Mouse (Mus musculus) skeletal muscle tissue, postnatal 0 days (tissue): ENCODE results near the gene Hist1h1c. TPM values are rescaled to one million over a fixed set of nuclear protein-coding genes. Genes with fewer than 3 reads are reported as not detected.

Experiments
- microRNA-seq, 2 experiments: library from miRNA; unstranded; fragments of <30 nt; microRNA quantifications; one replicate each; pipeline ENCODE4; 2016
- polyA plus RNA-seq: library from polyadenylated mRNA; unstranded; fragments of >200 nt; fragmentation: Nextera tagmentation; extraction: Ambion mirVana; gene quantifications from 2 replicates; pipeline ENCODE4 v1.2.1, GENCODE M21; 2015

Hist1h1c gene
- polyA plus RNA-seq, 1 experiment from 2014 or later, result 191 TPM

Small RNA genes within 50 kb of the gene (microRNA-seq; reads per million reads assigned to microRNA genes)
- gene Gm44314 (0 reads per million in 2 experiments), gene Gm44484 (0 reads per million in 2 experiments)

Other genes starting within 250 kb of the Hist1h1c start
- gene Btn2a2, start 250.0 kb upstream of the Hist1h1c start, polyA plus RNA-seq, result 0.07 TPM in 1 of 2 replicates, not detected in the other
- 38.5 and 44.1 TPM in 2 replicates for gene Hist1h4h, start 207.8 kb upstream of the Hist1h1c start, polyA plus RNA-seq
- 1.8 and 3.4 TPM in 2 replicates for gene Hist1h2af, start 204.9 kb upstream of the Hist1h1c start, polyA plus RNA-seq
- gene Hist1h3g, start 203.4 kb upstream of the Hist1h1c start, polyA plus RNA-seq, result 1.00 and 1.2 TPM in 2 replicates
- 0.44 and 0.72 TPM in 2 replicates for gene Hist1h2bh, start 195.4 kb upstream of the Hist1h1c start, polyA plus RNA-seq
- 0.50 and 0.59 TPM in 2 replicates for gene Hist1h3f, start 194.8 kb upstream of the Hist1h1c start, polyA plus RNA-seq
- 0.80 TPM in 1 of 2 replicates, not detected in the other for gene Hist1h4f, start 187.2 kb upstream of the Hist1h1c start, polyA plus RNA-seq
- 0.58 and 0.85 TPM in 2 replicates for gene Hist1h1d, start 185.5 kb upstream of the Hist1h1c start, polyA plus RNA-seq
- gene Hist1h3e, start 176.4 kb upstream of the Hist1h1c start, polyA plus RNA-seq, result 2.3 and 2.8 TPM in 2 replicates
- gene Hist1h2ae, start 167.6 kb upstream of the Hist1h1c start, polyA plus RNA-seq, result 20.1 and 21.8 TPM in 2 replicates
- 3.8 and 4.3 TPM in 2 replicates for gene Hist1h2bg, start 167.4 kb upstream of the Hist1h1c start, polyA plus RNA-seq
- 1.8 and 2.3 TPM in 2 replicates for gene Hist1h2bf, start 164.6 kb upstream of the Hist1h1c start, polyA plus RNA-seq
- 0.91 TPM in 2 replicates for gene Hist1h2ad, start 164.4 kb upstream of the Hist1h1c start, polyA plus RNA-seq
- 4.4 and 4.9 TPM in 2 replicates for gene Hist1h3d, start 163.0 kb upstream of the Hist1h1c start, polyA plus RNA-seq
- 25.5 and 29.4 TPM in 2 replicates for gene Hist1h4d, start 157.2 kb upstream of the Hist1h1c start, polyA plus RNA-seq
- gene Hist1h2be, start 117.7 kb upstream of the Hist1h1c start, polyA plus RNA-seq, result 4.5 and 5.7 TPM in 2 replicates
- 12.7 and 15.0 TPM in 2 replicates for gene Hist1h1e, start 116.2 kb upstream of the Hist1h1c start, polyA plus RNA-seq
- 0.88 and 1.4 TPM in 2 replicates for gene Hist1h2ac, start 54.9 kb upstream of the Hist1h1c start, polyA plus RNA-seq
- 186 and 234 TPM in 2 replicates for gene Hist1h2bc, start 54.6 kb upstream of the Hist1h1c start, polyA plus RNA-seq
- not detected in 2 replicates for gene Hist1h1t, start 43.0 kb upstream of the Hist1h1c start, polyA plus RNA-seq
- 1.3 and 2.7 TPM in 2 replicates for gene Hist1h4c, start 40.4 kb upstream of the Hist1h1c start, polyA plus RNA-seq
- gene Hfe, start 28.0 kb upstream of the Hist1h1c start, polyA plus RNA-seq, result 9.6 and 16.8 TPM in 2 replicates
- 0.67 and 1.1 TPM in 2 replicates for gene Hist1h3c, start 6.8 kb downstream of the Hist1h1c start, polyA plus RNA-seq
- gene Hist1h2bb, start 7.9 kb downstream of the Hist1h1c start, polyA plus RNA-seq, result 0.82 and 1.4 TPM in 2 replicates
- gene Hist1h2ab, start 12.3 kb downstream of the Hist1h1c start, polyA plus RNA-seq, result 10.2 and 10.4 TPM in 2 replicates
- 2.4 and 4.3 TPM in 2 replicates for gene Hist1h3b, start 13.5 kb downstream of the Hist1h1c start, polyA plus RNA-seq
- gene Hist1h4b, start 18.2 kb downstream of the Hist1h1c start, polyA plus RNA-seq, result 0.83 TPM in 1 of 2 replicates, not detected in the other
- 0.61 and 1.1 TPM in 2 replicates for gene Hist1h4a, start 22.4 kb downstream of the Hist1h1c start, polyA plus RNA-seq
- gene Hist1h3a, start 23.6 kb downstream of the Hist1h1c start, polyA plus RNA-seq, result 0.85 and 1.7 TPM in 2 replicates
- gene Hist1h1a, start 24.9 kb downstream of the Hist1h1c start, polyA plus RNA-seq, result 1.2 and 2.0 TPM in 2 replicates
- gene Trim38, start 31.1 kb downstream of the Hist1h1c start, polyA plus RNA-seq, result 0.34 and 0.38 TPM in 2 replicates
- not detected in 2 replicates for gene Slc17a2, start 68.2 kb downstream of the Hist1h1c start, polyA plus RNA-seq
- 1.5 and 1.6 TPM in 2 replicates for gene Slc17a3, start 100.6 kb downstream of the Hist1h1c start, polyA plus RNA-seq
- gene Slc17a1, start 128.9 kb downstream of the Hist1h1c start, polyA plus RNA-seq, result not detected in 2 replicates
- gene Slc17a4, start 176.2 kb downstream of the Hist1h1c start, polyA plus RNA-seq, result not detected in 2 replicates
- gene Hist1h2ba, start 195.3 kb downstream of the Hist1h1c start, polyA plus RNA-seq, result not detected in 2 replicates
- not detected in 2 replicates for gene Hist1h2aa, start 195.7 kb downstream of the Hist1h1c start, polyA plus RNA-seq